Mouse (Mus musculus) gastrocnemius, postnatal 4 days (tissue): ENCODE results near the gene Bcat1. TPM values are rescaled to one million over a fixed set of nuclear protein-coding genes. Genes with fewer than 3 reads are reported as not detected.

Experiments used
- DNase-seq, 2 experiments: peaks; one replicate each; pipeline ENCODE4 v3.0.0; 2021 to 2022; ENCODE audit warnings: low spot score in 2 of 2, mixed read lengths in 2 of 2
- long read RNA-seq, 2 experiments: library from polyadenylated mRNA; stranded (forward); transcript quantifications; one replicate each; pipeline ENCODE4 v2.0.0; 2021
- total RNA-seq, 2 experiments: library from RNA; stranded (reverse); gene quantifications; 2 replicates each; pipeline ENCODE4 v1.2.3; 2021

Bcat1 gene
- 10 to 100 TPM; 18.9 to 23.5 TPM for total RNA-seq
- long read RNA-seq, experiment 1, transcript Bcat1-203 (11 exons, 2,556 nt), result major isoform, 13 of 19 reads
- long read RNA-seq, experiment 1, partial matches to known transcripts, result 1 of 19 reads
- long read RNA-seq, experiment 1, other reads (novel, unspliced or antisense), result 5 of 19 reads
- long read RNA-seq, experiment 2, full-length matches to known transcripts, result 16 of 26 reads
- long read RNA-seq, experiment 2, partial matches to known transcripts, result 2 of 26 reads
- long read RNA-seq, experiment 2, other reads (novel, unspliced or antisense), result 8 of 26 reads

- DNase-seq, result peak in 1 of 2 experiments; percentile 44
These were observed at the start of gene Bcat1 for GRCm38 (mm10) chr6:145075548-145076224. Gene Bcat1, minus strand, starts transcription at chr6:145076184.

- DNase-seq, result no peak
These were observed 49.7 kb upstream of the Bcat1 start for GRCm38 (mm10) chr6:145125591-145126113.

- DNase-seq, result no peak
These were observed 48.6 kb upstream of the Bcat1 start for GRCm38 (mm10) chr6:145124621-145125020.

GRCm38 (mm10) chr6:145123136-145124060, 47.4 kb upstream of the Bcat1 start:
- DNase-seq, result no peak

GRCm38 (mm10) chr6:145122423-145123059, 46.6 kb upstream of the Bcat1 start:
- no peak for DNase-seq

- DNase-seq, result no peak
These were observed 45.8 kb upstream of the Bcat1 start for GRCm38 (mm10) chr6:145121590-145122420.

GRCm38 (mm10) chr6:145120787-145121589, 45.0 kb upstream of the Bcat1 start:
- DNase-seq, result no peak

GRCm38 (mm10) chr6:145120086-145120485, 44.1 kb upstream of the Bcat1 start:
- DNase-seq, result no peak

- no peak for DNase-seq
These were observed 40.2 kb upstream of the Bcat1 start for GRCm38 (mm10) chr6:145116098-145116672.

GRCm38 (mm10) chr6:145115476-145116097, 39.6 kb upstream of the Bcat1 start, which contains the start of gene Lrmp:
Gene Lrmp, plus strand, starts transcription at chr6:145115653.
- DNase-seq, result no peak

GRCm38 (mm10) chr6:145114561-145114960, 38.6 kb upstream of the Bcat1 start:
- DNase-seq, result no peak

- DNase-seq, result no peak
These were observed 36.9 kb upstream of the Bcat1 start for GRCm38 (mm10) chr6:145112865-145113264.

GRCm38 (mm10) chr6:145110786-145111185, 34.8 kb upstream of the Bcat1 start:
- DNase-seq, result no peak

- no peak for DNase-seq
These were observed 30.3 kb upstream of the Bcat1 start for GRCm38 (mm10) chr6:145106163-145106842.

GRCm38 (mm10) chr6:145105439-145105838, 29.5 kb upstream of the Bcat1 start:
- DNase-seq, result no peak

- peak in 1 of 2 experiments; percentile 64 for DNase-seq
These were observed 28.4 kb upstream of the Bcat1 start for GRCm38 (mm10) chr6:145104241-145104939.

- no peak for DNase-seq
These were observed 24.9 kb upstream of the Bcat1 start for GRCm38 (mm10) chr6:145100923-145101322.
